Comparison of ENCODE assay signal across 21 mouse cellular contexts in the genomic region with DNA sequence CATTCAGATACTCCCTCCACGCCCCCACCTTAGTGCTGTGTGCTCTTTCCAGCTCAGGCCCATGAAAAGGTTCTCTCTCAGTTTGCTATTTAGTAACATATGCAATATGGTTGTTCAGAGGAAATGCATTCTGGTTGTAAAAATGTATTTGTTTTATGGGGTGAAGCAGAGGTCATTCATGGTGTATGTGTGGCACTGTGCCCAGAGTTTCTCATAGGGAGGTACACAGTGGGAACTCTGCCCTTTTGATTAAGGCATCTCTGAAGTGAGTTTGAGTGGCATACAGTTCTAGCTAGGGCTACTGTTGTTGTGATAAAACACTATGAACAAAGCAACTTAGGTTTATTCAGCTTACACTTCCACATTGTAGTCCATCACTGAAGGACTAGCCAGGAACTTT.
"Had no signal": no experiment of that assay in that cellular context is flagged by ENCODE, and none has a peak within 500 bp of the region (broad histone marks: within the 10 kb centered on the region; RNA-seq: fewer than 3 reads in every experiment).

No protein-coding gene starts in this region.

- ATAC-seq: liver, embryonic 12.5 days; midbrain, embryonic 13.5 days; midbrain, embryonic 16.5 days had no signal

- H3K27me3 ChIP-seq: liver, embryonic 15.5 days had no signal

- H3K27ac ChIP-seq: hindbrain, embryonic 15.5 days; layer of hippocampus, adult 2 months; limb, embryonic 10.5 days; limb, embryonic 13.5 days; liver, embryonic 12.5 days; liver, embryonic 15.5 days; lung, embryonic 15.5 days; midbrain, embryonic 10.5 days; midbrain, embryonic 13.5 days had no signal

- H3K4me2 ChIP-seq: hindbrain, embryonic 15.5 days; limb, embryonic 13.5 days; liver, embryonic 12.5 days; liver, embryonic 15.5 days; lung, embryonic 15.5 days; midbrain, embryonic 13.5 days had no signal

- H3K36me3 ChIP-seq: hindbrain, embryonic 15.5 days; limb, embryonic 10.5 days; limb, embryonic 13.5 days; liver, embryonic 12.5 days; liver, embryonic 15.5 days; lung, embryonic 15.5 days; midbrain, embryonic 10.5 days; midbrain, embryonic 13.5 days had no signal

- H3K4me3 ChIP-seq: hindbrain, embryonic 15.5 days; layer of hippocampus, adult 2 months; limb, embryonic 10.5 days; limb, embryonic 13.5 days; liver, embryonic 12.5 days; liver, embryonic 15.5 days; lung, embryonic 15.5 days; megakaryocyte, embryonic 14.5 days; midbrain, embryonic 10.5 days; midbrain, embryonic 13.5 days; myocyte had no signal

- H3K4me1 ChIP-seq: limb, embryonic 10.5 days; liver, embryonic 12.5 days; liver, embryonic 15.5 days; megakaryocyte, embryonic 14.5 days had no signal

- DNase-seq: kidney, adult 11 months; kidney, adult 8-10 months; kidney, postnatal 14 days; kidney, postnatal 4 days; layer of hippocampus, adult 9-11 months; liver; right cerebral cortex, postnatal 25 days; thymus, adult 18-20 months; thymus, postnatal 36 days had no signal

- H3K9ac ChIP-seq: hindbrain, embryonic 15.5 days; limb, embryonic 13.5 days; liver, embryonic 12.5 days; liver, embryonic 15.5 days; lung, embryonic 15.5 days; midbrain, embryonic 13.5 days had no signal

- H3K9me3 ChIP-seq: hindbrain, embryonic 15.5 days; limb, embryonic 10.5 days; limb, embryonic 13.5 days; liver, embryonic 12.5 days; liver, embryonic 15.5 days; lung, embryonic 15.5 days; megakaryocyte, embryonic 14.5 days; midbrain, embryonic 10.5 days; midbrain, embryonic 13.5 days had no signal
